Mouse (Mus musculus) A20 (cell line): ENCODE results near the gene Mapk6.

Experiments
- DNase-seq: peaks from one replicate; pipeline ENCODE4 v3.0.0-alpha.2; 2011; ENCODE audit warnings: low read depth, low spot score

Gene Mapk6

GRCm38 (mm10) chr9:75322099-75322885, 87.5 kb downstream of the Mapk6 start:
- no peak for DNase-seq

DNA sequence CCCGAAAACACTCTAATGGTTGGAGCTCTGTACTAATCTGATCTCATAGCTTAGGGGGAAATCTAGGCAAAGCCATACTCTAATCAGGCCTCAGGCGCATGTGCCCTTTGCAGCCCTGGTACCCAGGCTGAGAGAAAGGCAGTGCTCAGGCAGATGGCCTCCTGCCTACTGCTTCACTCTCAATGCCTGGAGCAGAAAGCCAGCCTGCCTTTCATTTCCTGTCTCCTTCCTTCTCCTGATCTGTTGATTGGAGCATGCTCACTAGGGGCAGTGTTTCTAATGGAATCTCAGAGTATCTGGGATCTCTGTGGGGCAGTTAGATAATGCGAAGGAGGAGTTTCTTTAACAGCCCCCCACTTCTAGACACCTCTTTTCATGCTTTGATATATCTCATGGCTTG, 90.4 kb downstream of the Mapk6 start:
- DNase-seq, result no peak
